Mouse (Mus musculus): ENCODE data around the gene Pde4d.

Gene Pde4d

DNA sequence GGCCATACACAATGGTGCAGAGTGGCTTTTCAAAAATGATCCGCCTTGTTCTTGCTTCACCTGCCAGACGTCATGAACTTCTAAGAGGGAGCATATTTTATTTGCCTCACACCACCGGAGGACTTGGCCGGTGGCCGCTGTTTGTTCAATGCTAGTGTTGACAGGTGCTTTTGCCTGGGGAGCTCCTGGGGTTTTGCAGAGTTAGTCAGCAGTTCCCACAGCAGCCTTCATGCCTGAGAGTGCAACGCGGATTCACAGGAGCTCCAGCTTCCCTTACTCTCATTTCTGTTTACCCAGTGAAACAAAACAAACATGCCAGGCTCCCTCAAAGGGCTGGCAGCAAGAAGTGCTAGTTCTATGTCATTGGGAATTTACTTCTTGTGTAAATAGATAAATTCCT is 1031.7 kb downstream of the Pde4d start:
- DNase-seq (ENCODE audit: low read depth, low spot score) = peak; percentile 19

DNA sequence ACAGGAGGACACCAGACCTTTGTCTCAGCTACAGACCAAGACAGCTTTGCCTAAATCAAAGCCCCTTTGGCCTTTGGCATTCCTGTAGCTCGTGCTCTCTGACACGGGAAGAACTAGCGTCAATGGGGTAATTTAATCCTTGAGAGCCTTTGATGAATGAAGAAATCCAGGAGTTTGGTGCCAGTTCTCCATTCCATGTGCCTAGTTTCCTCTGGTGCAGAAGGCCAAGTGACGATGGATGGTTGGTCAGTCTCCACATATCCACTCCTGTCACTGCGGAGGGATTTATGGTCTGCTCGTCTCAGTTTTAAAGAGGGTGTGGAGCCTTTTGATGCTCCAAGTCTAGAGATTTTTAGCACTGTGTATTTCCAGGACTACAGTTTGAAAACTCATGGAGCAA is 1036.4 kb downstream of the Pde4d start:
- no peak for DNase-seq (ENCODE audit: low read depth, low spot score)

DNA sequence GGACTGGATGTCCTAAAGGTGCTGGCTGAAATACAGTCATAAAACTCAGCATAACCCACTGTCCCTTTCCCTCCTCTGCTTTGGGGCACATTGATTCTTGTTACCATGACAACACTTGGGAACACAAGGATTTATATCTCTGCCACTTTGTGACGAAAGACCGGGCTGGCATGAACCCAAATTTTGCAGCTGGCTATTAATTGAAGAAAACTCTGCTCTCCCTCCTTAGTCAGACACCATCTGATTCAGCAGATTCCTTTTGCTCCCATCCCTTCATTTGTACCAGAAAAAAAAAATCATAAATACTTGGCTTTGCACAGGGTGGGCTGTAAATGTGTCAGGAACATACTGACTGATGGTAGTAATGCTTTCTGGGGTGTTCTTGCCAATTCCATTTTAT is 1037.6 kb downstream of the Pde4d start:
- no peak for DNase-seq (ENCODE audit: low read depth, low spot score)

DNA sequence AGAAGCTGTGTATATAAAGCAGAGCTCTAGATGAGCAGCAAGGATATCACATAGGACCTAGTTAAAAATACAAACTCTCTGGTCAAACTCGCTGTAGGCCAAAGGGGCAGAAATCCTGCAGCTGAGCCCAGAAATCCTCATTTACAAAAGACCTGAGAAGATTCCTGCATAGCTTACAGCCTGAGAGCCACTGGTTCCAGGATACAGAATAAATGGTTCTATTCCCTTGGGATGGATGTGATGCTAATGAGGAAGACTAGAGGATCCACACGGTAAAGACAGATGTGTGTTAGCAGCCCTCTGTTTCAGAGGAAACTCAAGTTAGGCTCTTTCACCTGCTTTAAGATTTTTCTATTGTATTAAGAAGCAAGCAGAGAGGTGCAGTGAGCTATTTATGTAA is 1041.1 kb downstream of the Pde4d start:
- DNase-seq (ENCODE audit: low read depth, low spot score) = no peak

DNA sequence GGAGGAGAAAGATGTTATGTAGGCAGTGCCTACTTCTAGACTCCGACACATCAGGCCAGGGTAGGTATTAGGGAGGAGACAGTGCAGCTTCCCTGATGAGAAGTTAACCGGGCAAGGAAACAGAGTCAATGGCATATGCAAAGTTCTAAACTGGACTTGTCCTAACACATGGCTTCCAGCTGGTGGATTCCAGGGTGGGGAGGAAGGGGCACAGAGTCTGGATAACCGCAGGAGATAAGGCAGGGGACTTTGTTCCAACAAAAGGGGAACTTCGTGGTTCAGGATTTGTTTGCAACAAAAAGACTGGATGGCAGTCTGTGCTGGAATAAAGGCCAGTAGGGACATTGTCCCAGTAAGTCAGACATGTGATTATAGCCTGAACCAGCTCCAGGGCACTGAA is 1042.1 kb downstream of the Pde4d start:
- no peak for DNase-seq (ENCODE audit: low read depth, low spot score)

DNA sequence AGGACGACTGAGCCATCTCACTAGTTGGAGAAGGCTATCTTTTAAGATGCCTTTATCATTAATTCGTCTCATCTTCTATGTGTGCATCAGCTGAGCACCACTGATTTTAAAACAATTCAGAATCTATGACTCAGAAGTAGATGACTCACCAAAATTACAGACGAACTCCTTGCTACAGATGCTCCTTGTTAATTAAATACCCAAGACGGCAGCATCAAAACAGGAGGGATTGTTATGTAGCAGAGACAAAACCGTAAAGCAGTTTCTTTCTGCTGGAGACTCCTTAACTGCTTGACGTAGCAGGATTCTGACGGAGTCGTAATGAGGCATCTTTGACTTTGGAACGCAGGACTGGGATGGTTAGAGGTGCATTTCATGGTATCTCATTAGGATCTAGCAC is 1050.6 kb downstream of the Pde4d start:
- DNase-seq (ENCODE audit: low read depth, low spot score) = no peak

DNA sequence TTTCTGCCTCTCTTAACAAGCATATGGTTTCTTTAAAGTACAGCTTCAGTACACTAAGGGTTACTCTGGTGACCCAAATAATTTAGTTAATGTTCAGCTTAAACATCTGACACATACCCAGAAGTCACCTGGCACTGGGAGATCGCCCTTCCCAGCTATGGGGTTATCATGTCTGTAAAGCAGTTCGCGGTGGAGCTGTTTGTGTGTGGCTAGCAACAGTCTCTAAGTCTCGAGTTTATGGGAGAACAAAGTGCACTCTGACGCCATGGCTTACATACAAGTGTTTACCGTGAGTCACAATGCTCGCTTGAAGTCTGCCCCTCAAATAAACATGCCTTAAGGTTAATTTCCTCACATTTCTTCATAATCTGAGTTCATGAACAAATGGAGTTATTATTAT is 1053.0 kb downstream of the Pde4d start:
- no peak for DNase-seq (ENCODE audit: low read depth, low spot score)

DNA sequence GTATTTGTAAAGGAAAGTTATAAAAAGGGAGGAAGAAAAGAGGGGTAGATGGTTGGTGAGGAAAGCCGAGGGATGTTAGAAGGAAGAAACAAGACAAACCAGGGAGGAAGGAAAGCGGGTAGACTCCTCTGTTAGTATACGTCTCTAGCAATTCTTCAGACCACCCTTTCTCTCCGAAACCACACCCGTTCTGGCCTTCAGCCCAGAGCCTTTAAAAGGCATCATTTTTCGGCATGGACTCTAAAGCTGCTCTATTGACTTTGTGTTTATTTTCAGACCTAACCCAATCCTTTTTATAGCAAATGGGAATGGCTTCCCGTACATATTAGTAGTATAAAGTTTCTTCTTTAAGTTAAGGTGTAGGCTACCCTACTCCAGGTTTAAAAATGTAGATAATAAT is 1057.0 kb downstream of the Pde4d start:
- no peak for DNase-seq (ENCODE audit: low read depth, low spot score)

DNA sequence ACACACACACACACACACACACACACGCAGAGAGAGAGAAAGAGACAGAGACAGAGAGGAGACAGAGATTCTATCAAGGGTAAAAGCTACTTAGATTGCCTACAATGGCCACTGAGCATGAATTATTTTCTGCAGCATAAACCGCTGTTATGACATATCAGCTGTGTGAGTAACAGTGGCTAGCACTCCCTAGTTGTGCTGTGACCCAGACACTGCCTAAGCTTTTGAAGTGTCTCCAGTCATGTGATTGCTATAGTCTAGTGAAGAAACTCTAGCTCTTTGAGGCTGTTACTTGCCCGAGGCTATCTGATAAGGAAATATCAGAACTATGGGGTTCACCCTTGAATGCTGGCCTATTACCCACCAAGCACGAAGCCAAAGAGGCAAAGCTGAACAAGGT is 1058.7 kb downstream of the Pde4d start:
- no peak for DNase-seq (ENCODE audit: low read depth, low spot score)

DNA sequence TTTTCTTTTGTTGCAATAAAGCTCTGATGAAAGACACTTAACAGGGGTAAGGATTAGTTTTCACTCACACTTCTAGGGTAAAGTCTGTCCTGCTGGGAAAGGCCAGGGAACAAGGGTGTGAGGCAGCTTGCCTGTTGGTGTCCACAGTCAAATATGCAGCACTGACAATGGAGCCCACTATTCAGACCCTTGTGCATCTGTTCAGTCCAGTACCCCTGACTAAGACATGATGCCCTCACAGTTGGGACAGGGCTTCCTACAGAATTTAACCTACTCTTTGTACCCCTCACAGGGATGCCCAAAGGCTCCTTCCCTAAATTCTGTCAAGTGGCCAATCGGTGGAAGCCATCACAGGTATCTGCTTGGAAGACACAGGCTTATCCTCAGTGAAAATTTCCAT is 1068.4 kb downstream of the Pde4d start:
- no peak for DNase-seq (ENCODE audit: low read depth, low spot score)

DNA sequence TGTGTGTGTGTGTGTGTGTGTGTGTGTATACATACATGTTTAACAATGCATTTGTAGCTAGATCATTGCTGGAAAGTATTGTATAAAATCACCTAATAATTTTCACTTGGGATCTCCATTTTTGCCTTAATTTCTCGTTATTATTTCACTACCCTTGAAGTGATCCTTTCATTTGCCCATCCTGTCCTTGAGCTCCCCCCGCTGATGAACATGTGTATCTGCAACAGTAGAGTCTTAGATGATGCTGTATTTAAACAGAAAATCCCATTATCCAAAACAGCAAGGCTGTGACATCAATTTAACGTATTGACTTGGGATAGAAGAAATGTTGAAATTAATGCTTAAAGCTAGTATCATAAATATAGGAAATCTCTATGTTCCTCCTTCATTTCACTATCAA is 1069.7 kb downstream of the Pde4d start:
- no peak for DNase-seq (ENCODE audit: low read depth, low spot score)

DNA sequence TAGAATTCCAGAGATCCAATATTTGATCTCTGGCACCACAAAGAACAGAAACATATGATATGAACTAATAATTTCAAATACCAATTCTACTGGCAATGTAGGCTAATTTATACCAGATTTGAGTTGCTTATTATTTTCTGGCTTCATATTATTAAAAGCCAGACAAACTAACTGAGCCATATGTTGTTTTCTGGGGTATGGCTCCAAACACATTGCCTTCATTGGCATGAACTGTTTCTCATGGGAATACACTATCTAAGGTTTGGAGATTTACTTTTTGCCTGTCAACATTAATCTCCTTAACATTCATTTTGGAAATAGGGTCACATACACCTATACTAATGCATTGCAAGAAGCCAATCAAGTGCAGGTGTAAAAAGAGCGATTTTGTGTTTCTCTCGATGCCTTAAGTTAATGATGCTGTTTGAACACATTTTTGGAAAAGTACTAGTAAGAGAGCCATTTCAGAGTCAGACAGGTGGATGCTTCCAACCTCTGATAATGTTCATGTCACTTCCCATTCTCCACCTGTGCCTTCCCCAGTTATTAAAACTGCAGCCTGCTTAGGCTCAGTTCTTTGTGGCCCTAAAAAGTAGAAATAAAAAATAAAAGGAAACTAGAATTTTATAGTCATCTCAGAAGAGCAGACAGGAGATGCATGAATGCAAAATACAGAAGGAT is 1070.4 kb downstream of the Pde4d start:
- no peak for DNase-seq (ENCODE audit: low read depth, low spot score)

DNA sequence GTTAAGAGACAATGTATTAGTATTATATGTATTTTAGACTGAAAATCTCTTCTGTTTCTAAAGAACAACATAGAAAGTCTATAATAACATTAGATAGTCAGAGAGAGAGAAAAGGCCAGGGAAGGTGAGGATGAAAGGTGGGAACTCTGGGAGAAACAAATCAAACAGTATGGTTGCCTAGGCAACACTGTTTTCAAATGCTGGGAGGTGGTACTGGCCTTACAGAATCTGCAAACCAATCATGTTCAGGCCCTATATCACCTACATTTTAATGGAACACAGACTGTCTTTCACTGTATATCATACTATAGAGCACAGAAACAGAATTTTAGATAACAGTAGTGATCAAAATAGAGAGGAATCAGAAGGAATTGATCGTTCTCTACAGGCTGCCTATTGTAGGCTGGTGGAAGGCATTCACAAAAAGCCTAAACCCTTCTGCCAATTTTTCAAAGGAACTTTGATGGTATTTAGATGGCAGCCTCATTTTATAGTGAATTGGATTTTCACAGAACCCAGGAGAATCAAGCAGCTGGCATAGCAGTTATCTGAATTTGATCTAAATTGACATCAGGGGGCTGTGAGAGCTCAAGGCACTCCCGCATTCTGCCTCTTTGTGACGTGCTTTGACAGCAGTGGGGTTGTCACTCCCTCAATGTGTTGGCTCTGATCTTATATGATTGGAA is 1084.2 kb downstream of the Pde4d start:
- DNase-seq (ENCODE audit: low read depth, low spot score) = no peak

DNA sequence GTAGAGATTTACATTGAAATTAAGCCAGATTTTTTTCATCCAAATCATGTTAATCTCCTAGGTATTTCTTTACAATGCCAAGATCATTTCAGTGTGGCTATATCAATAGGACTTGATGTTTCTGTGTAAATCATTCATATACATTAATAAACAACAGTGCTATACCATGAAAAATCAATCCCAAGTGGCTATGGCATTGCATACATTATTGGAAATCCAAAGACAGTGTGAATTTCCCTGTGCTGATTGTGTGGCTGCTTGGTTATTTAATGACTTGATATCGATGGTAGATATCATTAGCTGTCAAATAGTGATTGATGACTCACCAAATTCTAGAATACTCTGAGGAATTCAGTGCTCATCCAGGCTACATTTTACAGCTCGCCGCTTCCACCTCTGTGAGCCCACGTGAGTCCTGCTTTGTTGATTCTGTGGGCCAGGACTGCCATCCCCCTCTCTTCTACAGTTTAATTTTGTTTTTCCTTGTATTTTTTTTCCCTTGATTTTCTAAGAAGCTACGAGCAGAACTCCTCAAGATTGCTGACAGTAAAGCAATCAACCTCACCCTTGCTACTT is 1085.0 kb downstream of the Pde4d start:
- DNase-seq (ENCODE audit: low read depth, low spot score) = no peak

DNA sequence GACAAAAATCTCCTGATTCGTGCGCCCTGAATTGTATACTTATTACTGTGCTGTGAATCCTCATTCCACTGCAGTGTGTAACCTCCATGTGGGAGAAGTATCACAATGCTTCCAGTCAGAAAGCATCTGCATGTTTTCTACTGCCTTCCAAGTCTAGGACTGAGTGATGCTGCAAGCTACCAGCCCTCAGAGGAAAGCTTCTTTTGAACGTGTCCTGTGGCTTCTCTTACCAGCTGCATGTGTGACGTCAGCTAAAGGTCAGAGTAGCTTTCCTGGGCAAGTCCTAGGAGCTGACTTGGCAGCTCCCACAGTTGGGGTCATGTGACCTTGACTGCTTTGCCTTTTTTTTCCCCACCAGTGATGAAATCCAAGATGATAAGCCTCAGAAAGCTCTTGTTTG is 1086.9 kb downstream of the Pde4d start:
- DNase-seq (ENCODE audit: low read depth, low spot score) = no peak

DNA sequence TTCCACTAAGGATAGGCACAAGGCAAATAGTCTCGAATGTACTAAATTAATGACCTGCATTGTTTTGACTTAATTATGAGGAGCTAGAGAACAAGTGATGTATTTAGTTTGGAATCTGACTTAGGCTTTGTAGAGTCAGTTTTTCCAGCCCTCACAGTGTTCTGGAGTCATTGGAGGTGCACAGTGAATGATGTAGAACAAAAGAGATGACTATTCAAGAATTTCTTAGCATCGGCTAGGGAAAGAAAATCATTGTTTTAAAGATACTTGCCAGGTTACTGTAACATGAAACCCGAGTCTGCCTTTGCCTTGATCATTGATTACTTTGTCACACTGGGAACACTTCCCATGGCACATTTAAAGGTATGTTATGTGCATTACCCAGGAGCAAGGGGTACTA is 1089.6 kb downstream of the Pde4d start:
- no peak for DNase-seq (ENCODE audit: low read depth, low spot score)

DNA sequence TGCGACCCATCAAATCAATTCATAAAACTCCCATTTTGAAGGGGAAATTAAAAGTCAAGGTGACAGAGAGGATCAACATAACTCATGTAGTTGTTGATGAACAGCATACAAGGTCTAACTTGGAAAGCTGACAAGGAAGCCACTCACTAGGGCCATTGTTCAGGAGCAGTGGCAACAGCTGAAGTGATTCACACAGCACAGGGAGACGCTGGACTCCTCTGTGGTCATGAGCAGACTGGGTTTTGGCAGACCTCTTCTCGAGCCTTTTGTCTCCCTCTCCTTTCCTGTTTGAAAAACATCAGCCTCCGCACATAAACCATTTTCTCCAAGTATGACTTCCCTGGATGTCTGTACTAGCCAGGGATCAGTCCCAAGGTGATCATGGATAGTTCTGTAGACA is 1094.9 kb downstream of the Pde4d start:
- no peak for DNase-seq (ENCODE audit: low read depth, low spot score)

DNA sequence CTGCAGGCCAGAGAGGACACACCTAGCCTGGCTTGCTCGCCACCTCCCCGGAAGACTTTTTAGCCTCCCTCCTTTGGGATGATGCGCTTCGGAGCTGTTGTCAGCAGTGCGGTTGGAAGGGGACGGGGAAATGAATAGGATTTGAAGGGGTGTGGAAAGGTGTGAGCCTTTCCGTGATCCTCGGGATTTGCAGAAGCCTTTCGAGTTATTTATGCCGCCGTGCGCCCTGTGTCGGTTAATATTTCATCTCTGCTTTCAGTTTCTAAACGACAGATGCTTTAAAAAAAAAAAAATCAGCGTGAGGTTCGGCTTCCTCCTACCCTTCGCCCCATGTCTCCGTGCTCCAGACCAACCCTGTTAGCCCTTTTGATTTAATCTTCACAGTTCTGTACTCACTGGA is 1096.6 kb downstream of the Pde4d start:
- no peak for DNase-seq (ENCODE audit: low read depth, low spot score)

DNA sequence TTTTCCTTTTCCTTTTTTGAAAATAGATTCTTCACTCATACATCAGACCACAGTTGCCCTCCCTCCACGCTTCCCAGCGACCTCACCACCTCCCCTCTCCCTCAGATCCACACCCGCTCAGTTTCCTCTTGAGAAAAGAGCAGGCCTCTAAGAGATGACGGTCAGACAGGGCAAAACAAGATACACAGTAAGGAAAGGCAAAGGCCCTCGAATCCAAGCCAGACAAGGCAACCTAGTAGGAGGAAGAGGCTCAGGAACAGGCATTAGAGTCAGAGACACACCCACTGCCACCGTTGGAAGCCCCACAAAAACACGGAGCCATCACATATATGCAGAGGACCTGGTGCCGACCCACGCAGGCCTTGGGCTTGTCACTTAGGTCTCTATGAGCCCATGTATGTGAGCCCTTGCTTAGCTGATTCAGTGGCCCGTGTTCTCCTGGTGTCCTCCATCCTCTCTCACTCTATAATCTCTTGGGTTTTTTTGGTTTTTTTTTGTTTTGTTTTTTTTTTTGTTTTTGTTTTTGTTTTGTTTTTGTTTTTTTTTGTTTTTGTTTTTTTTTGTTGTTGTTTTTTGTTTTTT is 1097.3 kb downstream of the Pde4d start:
- DNase-seq (ENCODE audit: low read depth, low spot score) = no peak

DNA sequence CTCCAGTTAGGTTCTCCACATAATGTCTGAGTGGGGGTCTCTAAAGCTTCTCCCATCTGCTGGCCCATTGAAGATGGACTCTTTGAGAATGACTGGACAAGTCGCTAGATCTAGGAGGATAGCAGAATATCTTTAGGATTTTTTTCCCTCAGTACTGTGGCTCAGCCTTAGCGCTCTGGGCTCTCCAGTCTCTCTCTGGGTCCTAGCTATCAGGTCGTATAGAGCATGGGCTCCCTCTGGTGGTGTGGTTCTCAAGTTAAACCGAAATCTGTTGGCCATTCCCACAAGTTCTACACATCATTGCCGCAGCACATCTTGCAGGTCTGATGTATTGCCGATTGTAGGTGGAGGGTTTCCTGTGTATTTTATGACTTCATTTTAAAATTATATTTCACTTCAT is 1098.0 kb downstream of the Pde4d start:
- DNase-seq (ENCODE audit: low read depth, low spot score) = peak; percentile 86

DNA sequence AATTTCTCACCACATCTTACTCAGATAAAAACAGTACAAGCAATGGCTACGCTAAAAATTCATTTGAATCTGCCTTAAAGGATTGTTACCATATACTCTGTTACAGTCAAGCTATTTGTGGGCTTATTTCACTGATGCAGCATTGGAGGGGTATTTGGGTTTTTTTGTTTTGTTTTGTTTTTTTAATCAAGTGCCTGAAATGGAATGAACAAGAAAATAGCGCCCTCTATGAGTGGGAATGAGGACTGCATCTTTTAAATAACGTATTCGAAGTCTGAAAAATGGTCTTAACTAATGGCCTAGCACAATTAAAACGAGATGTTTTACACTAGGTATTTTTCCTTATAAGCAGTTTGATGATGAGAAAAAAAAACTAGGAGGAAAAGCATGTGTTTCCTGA is 1098.5 kb downstream of the Pde4d start:
- DNase-seq (ENCODE audit: low read depth, low spot score) = peak; percentile 7

DNA sequence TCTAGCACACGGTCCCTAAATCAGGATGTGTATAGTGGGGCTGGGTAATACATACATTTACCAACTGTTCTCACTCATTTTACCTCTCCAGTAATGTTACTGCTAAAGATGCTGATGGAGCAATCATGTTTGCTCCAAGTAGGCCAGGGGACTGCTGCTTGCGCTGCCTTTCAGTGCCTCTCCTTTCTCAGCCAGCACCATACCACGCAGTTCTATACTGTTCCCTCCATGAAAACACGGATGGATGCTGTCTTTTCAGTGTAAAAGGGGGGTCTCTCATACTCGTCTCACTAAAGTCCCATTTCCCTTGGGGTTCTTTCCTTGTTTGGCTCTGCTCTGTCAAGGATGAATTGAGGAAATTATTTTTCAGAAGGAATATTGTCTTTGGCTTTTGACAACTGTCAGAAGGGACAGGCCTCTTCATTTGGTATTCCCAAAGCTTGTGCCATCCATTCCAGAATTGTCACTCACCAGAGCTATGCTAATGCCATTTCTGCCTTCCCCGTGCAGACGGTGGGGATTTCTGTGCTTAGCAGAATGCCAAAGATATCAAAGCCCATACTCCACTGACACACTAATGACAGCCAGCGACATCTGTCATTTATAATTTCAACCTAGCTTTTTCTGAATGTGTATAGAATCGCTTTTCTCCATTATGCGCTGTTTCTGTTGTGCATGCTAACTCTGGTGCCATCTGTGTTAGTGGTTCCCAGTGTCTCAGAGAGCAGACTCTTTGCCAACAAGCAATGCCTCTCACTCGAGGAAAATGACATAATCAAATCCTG is 1099.2 kb downstream of the Pde4d start:
- no peak for DNase-seq (ENCODE audit: low read depth, low spot score)
